Mouse (Mus musculus) embryo, embryonic 11.5 days (tissue): ENCODE results near the gene Ifnar1.
"Not testable (repeated sequence)": the region's sequence is repeated elsewhere in the genome, so short reads cannot be mapped to it uniquely, and the experiment has no call there.

Source experiments
- DNase-seq: peaks from one replicate; pipeline ENCODE4 v3.0.0-alpha.2; 2012; ENCODE audit warnings: low read depth, low spot score

Ifnar1 gene

GRCm38 (mm10) chr16:91484808-91485700 is at the start of gene Ifnar1:
TSS of gene Ifnar1 (plus strand) at chr16:91485238.
- DNase-seq = peak; percentile 98

- DNase-seq = no peak
These were observed 47.0 kb upstream of the Ifnar1 start for GRCm38 (mm10) chr16:91438081-91438480.

GRCm38 (mm10) chr16:91438599-91438998 is 46.4 kb upstream of the Ifnar1 start:
- not testable (repeated sequence) for DNase-seq

- no peak for DNase-seq
These were observed 43.7 kb upstream of the Ifnar1 start for GRCm38 (mm10) chr16:91441366-91441765.

GRCm38 (mm10) chr16:91441811-91442240 is 43.2 kb upstream of the Ifnar1 start:
- no peak for DNase-seq

GRCm38 (mm10) chr16:91442446-91442845 is 42.6 kb upstream of the Ifnar1 start:
- no peak for DNase-seq

DNA sequence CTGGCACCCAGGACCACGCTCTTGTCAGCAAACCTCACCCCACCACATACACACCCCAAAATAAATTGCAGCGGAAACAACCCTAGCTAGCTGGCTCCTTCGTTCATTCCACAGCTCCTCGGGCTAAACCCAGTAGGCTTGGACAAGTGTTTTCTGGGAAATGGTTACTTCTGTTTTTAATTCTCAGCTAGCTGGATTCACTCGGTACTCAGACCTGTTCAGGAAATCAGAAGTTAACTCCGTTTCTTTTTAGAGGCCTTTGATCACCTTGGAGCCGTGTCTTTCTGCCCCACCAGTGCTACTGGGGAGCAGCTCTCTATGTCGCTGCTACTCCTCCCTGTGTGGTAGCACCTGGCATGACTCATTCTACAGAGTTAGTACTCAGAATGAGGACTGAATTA is 41.8 kb upstream of the Ifnar1 start:
- DNase-seq = no peak

DNA sequence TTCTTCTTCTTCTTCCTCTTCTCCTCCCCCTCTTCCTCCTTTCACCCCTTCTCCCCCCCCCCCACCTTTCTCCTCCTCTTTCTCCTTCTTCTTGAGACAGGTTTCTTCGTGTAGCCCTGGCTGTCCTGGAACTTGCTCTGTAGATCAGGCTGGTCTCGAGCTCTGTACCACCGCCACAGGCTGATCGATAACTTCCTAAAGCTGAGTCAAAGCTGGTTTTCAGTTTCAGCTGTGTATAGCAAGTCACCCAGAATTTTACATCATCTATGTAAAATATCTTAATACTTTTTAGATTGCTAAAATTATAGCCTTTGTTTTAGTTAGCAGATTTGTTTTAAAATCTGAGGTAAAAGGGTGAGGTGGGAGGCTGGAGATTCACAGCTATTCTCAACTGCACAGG is 40.2 kb upstream of the Ifnar1 start:
- DNase-seq = no peak

- DNase-seq = no peak
These were observed 39.5 kb upstream of the Ifnar1 start for GRCm38 (mm10) chr16:91445566-91445965.

GRCm38 (mm10) chr16:91446778-91447511 is 38.1 kb upstream of the Ifnar1 start:
- no peak for DNase-seq

DNA sequence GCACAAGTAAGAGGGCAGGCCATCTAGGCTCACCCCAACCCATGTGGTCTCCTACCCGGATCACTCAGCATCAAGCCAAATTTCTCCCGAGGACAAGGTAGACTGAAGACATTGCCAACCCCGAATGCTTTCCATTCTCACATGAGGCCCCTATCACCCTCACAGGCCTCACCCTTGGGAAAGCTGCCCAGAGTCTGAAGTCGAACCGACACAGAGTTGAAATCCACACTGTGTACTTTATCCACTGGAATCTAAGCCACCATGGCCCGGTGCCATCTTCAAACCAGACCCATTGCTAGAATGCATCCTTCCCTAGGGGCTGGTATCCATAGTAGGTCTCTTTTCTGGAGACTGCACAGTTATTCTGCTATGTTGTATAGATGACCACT is 37.5 kb upstream of the Ifnar1 start:
- no peak for DNase-seq

- no peak for DNase-seq
These were observed 37.0 kb upstream of the Ifnar1 start for GRCm38 (mm10) chr16:91448088-91448487.

DNA sequence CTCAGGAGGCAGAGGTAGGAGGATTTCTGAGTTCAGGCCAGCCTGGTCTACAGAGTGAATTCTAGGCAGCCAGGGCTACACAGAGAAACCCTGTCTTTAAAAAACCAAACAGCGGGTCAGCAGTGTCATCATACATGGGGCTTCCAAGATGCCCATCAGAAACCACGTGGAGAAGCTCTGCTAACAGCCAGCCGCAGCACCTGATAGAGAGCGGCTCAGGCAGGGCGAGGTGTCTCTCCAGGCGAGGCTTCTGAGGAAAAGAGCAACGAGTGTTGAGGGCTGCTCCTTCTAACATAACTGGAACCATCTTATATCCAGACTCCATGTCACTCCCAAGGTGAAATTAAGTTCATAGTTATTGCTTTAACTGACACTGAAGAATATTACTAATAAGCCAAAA is 36.1 kb upstream of the Ifnar1 start:
- DNase-seq = no peak

DNA sequence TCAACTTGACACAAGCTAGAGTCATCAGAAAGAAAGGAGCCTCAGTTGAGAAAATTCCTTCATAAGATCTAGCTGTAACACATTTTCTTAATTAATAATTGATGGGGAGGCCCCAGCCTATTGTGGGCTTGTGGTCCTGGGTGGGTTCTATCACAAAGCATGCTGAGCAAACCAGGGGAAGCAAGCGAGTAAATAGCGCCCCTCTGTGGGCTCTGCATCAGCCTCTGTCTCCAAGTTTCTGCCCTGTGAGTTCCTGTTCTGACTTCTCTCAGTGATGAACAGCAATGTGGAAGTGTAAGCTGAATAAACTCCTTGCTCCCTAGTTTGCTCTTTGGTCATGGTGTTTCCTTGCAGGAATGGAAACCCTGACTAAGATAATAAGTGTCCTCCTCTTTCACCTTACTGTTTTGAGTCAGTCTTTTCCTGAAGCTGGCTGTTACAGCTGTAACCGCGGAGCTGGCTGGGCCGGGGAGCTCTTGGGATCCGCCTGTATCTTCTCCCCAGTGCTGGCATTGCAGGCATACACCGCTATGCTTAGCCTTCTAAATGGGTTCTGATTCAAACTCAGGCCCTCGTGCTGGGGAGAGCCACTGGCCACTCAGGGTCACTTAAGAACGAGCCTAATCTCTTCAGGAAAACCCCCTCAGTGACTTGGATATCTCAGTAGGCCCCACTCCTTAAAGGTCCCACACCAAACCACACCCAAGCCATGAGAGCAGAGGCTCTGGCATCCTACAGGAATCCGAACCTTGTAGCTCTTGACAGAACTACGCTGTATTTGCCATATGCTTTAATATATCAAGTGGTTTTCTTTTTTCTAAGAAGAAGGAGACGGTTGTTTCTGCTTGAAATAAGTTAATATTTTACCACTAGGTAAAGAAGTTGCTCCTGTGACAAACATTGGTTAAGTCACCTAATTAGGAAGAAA is 34.6 kb upstream of the Ifnar1 start:
- no peak for DNase-seq

- no peak for DNase-seq
These were observed 33.1 kb upstream of the Ifnar1 start for GRCm38 (mm10) chr16:91451949-91452348.

GRCm38 (mm10) chr16:91452363-91452896 is 32.6 kb upstream of the Ifnar1 start:
- DNase-seq = no peak

DNA sequence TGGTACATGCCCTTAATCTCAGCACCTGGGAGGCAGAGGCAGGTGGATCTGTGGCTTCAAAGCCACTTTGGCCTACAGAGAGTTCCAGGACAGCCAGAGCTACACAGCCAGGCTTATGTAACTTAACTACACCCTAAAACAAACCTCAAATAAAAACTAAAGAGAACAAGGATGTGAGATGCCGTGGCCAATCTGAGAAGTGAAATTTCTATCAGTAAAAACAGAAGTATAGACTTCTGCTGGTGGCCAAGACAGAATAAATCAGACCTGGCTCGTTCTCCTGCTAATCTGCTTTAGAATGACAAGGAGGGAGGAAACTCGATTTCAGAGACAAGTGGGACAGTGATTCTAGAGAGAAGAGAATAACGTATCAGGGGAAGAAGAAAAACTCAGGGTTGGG is 29.2 kb upstream of the Ifnar1 start:
- DNase-seq = no peak

DNA sequence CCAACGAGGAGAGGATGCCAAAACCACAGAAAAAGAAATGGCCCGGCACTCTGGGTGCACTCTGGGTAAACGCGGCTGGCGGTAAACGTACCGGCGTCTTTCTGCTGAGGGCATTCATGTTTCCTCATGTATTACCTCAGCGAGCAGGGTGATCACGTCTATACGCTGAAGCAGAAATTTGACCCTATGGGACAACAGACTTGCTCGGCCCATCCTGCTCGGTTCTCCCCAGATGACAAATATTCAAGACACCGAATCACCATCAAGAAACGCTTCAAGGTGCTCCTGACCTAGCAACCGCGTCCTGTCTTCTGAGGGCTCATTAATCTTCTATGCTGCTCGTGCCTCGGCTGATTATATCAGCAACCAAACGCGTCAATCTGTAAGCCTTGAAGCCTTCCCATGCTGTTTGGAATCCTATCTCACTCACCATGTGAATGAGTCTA is 26.7 kb upstream of the Ifnar1 start:
- DNase-seq = no peak

- no peak for DNase-seq
These were observed 26.1 kb upstream of the Ifnar1 start for GRCm38 (mm10) chr16:91458976-91459375.

- DNase-seq = no peak
These were observed 25.6 kb upstream of the Ifnar1 start for GRCm38 (mm10) chr16:91459396-91459795.

DNA sequence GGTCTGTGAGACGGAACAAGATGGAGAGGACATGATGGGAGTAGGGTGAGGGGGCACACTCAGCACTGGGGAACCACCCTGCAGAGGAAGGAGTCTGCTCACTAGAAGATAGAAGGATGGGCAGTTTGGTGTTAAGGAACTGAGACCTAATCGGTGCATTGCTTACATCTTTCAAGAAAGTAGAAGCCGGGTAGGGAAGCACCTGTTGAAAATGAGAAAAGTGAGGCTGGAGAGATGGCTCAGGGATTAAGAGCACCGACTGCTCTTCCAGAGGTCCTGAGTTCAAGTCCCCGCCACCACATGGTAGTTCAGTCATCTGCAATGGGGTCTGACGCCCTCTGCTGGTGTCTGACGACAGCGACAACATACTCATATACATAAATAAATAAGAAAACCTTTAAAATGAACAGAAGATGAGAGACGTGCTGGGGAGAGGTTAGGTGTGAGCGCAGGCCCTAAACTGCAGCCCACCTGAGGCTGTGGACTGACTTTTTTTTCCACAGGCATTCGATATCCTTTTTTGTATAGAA is 25.1 kb upstream of the Ifnar1 start:
- DNase-seq = no peak
